Mouse (Mus musculus) liver, postnatal 0 days (tissue): ENCODE measurements around the gene Ppp1cb.

Experiments used
- CTCF ChIP-seq: sonication (generic); IDR thresholded peaks from 2 replicates; pipeline ENCODE4 v1.5.1; 2016; ENCODE audit warnings: antibody characterized with exemption, low read depth
- EP300 ChIP-seq: IDR thresholded peaks from 2 replicates; pipeline ENCODE4 v1.6.1; 2016; ENCODE audit warnings: antibody characterized with exemption, low read depth, mild to moderate bottlenecking

DNA sequence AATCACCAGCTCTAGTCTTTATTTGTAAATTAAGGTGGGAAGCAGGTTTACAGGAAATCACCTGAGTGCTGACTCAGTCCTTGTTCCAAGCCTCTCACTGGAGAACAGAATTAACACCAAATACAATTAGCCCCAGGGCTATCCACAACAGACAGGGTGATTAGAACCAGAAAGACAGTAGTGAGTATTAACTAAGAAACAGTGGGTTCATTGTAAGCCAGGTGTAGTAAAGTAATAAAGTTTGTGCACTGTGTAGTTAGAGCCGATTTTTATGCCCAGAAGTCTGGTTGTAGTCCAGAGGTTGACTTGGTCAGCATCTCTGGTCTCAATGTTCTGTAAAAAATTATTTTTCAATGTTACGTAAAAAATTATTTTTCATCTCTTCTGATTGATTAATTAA is 90.8 kb downstream of the Ppp1cb start:
- TF ChIP-seq CTCF (no peak), EP300 (no peak)
